Mouse (Mus musculus): Measurements from ENCODE around the gene Col6a2.

Col6a2 gene

GRCm38 (mm10) chr10:76622928-76623680 is at the start of gene Col6a2:
Col6a2 (minus strand) TSS chr10:76623630.
- DNase-seq: peak; percentile 96

GRCm38 (mm10) chr10:76671939-76672338 is 48.5 kb upstream of the Col6a2 start:
- no peak for DNase-seq

- DNase-seq: peak; percentile 38 to 60
These were observed 45.5 kb upstream of the Col6a2 start for GRCm38 (mm10) chr10:76668947-76669284.

- DNase-seq: no peak
These were observed 45.0 kb upstream of the Col6a2 start for GRCm38 (mm10) chr10:76668261-76668946.

GRCm38 (mm10) chr10:76667197-76667805 is 43.9 kb upstream of the Col6a2 start:
- no peak for DNase-seq

- no peak for DNase-seq
These were observed 42.1 kb upstream of the Col6a2 start for GRCm38 (mm10) chr10:76665551-76665950.

GRCm38 (mm10) chr10:76664156-76665115 is 41.0 kb upstream of the Col6a2 start:
- peak; percentile 78 to 90 for DNase-seq

GRCm38 (mm10) chr10:76653345-76654336 is 30.2 kb upstream of the Col6a2 start:
- DNase-seq: peak in 1 of 2 experiments; percentile 66

- DNase-seq: peak; percentile 65 to 80
These were observed 27.4 kb upstream of the Col6a2 start for GRCm38 (mm10) chr10:76650662-76651342.

GRCm38 (mm10) chr10:76648738-76649137 is 25.3 kb upstream of the Col6a2 start:
- DNase-seq: no peak

GRCm38 (mm10) chr10:76647390-76647789 is 24.0 kb upstream of the Col6a2 start:
- DNase-seq: no peak

- no peak for DNase-seq
These were observed 22.3 kb upstream of the Col6a2 start for GRCm38 (mm10) chr10:76645686-76646085.

- no peak for DNase-seq
These were observed 21.6 kb upstream of the Col6a2 start for GRCm38 (mm10) chr10:76645066-76645465.

GRCm38 (mm10) chr10:76643999-76644398 is 20.6 kb upstream of the Col6a2 start:
- DNase-seq: peak; percentile 40 to 75

- peak; percentile 18 to 68 for DNase-seq
These were observed 20.0 kb upstream of the Col6a2 start for GRCm38 (mm10) chr10:76643446-76643845.

GRCm38 (mm10) chr10:76642628-76643434 is 19.4 kb upstream of the Col6a2 start:
- DNase-seq: peak; percentile 52 to 85

GRCm38 (mm10) chr10:76641894-76642627 is 18.6 kb upstream of the Col6a2 start:
- no peak for DNase-seq

- no peak for DNase-seq
These were observed 16.5 kb upstream of the Col6a2 start for GRCm38 (mm10) chr10:76639952-76640351.

- no peak for DNase-seq
These were observed 13.2 kb upstream of the Col6a2 start for GRCm38 (mm10) chr10:76636601-76637000.

Measured in lung, postnatal 4 days (tissue).